8 mouse cellular contexts compared by ENCODE assay signal in the genomic region with DNA sequence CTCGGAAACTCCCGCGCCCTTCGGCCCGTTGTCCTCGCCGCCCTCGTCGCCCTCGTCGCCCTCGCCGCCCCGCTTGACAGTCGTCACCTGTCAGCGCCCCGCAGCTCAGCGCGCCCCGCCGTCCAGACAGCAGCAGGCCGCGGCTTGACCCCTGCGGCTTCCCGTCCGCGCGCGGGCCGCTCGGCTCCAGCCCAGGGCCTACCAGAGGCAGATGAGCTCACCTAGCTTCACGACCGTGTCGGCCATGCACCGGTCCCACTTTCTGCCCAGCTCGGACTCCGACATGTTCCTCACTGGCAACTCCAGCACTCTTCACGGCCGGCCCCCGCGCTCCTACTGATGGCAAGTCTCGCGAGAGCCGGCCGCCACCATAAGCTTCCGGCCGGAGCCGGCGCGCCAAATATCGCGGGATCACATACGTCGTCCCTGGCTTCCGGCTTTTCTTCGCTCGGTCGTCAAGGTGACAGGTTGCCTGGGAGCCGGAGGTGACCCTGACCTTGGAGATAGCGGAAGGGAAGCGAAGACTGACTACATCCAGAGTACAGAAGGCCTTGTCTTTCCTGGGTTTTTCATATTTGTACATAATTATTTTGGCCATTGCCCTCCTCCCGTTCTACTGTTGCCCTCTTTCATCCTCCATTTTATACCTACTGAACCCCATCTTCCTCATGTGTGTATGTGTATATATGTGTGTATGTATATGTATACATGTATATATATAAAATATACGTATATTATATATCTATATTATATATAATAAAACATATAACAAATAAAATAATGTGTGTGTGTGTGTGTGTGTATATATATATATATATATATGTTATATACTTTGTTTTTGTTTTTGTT. TPM values are rescaled to one million over a fixed set of nuclear protein-coding genes. Genes with fewer than 3 reads are reported as not detected.
DNase-seq lines count a peak whose midpoint lies in the region; ATAC-seq and TF ChIP-seq lines count a peak whose summit lies in the region.

A gene (minus strand): TSS at position 413 of the 849 bp plus-strand sequence.

- no peaks in the 10 kb centered on the region for H3K27me3 ChIP-seq in embryonic facial prominence, embryonic 15.5 days
- H3K27me3 ChIP-seq in limb, embryonic 14.5 days (ENCODE audit: control insufficient read depth, insufficient read depth, low read length) = no peaks in the 10 kb centered on the region
- no peaks in the 10 kb centered on the region for H3K27me3 ChIP-seq in midbrain, postnatal 0 days (ENCODE audit: insufficient read depth, low read length)

- TF ChIP-seq CTCF in bone marrow, adult 2 months (IDR thresholded peaks at IDR 0.05; ENCODE audit: control insufficient read depth, insufficient read depth, low read length) = no peak
- no peak for TF ChIP-seq CTCF in midbrain, postnatal 0 days (IDR thresholded peaks at IDR 0.05)

- H3K9me3 ChIP-seq in embryonic facial prominence, embryonic 15.5 days (replicated peaks) = 0 out of 2 replicates have a peak, but pooled peaks cover 3% of the 10 kb centered on the region
- H3K9me3 ChIP-seq in limb, embryonic 14.5 days (ENCODE audit: control insufficient read depth, low read length) = no peaks in the 10 kb centered on the region
- no peaks in the 10 kb centered on the region for H3K9me3 ChIP-seq in midbrain, postnatal 0 days (ENCODE audit: low read length)

- peak; percentile 90 for TF ChIP-seq POLR2A in bone marrow, adult 2 months (IDR thresholded peaks at IDR 0.05; ENCODE audit: borderline replicate concordance, control insufficient read depth, low read depth, low read length)
- peak; percentile 48; the same call in 1 of the 2 replicates for TF ChIP-seq POLR2A in limb, embryonic 14.5 days (IDR thresholded peaks at IDR 0.05; ENCODE audit: borderline replicate concordance, extremely low read depth, insufficient read depth, insufficient read length)

- peak; percentile 98 for ATAC-seq in embryonic facial prominence, embryonic 15.5 days (ENCODE audit: insufficient number of reproducible peaks, low FRiP score, low TSS enrichment, low read depth)
- peak; percentile 98 for ATAC-seq in limb, embryonic 14.5 days (ENCODE audit: low FRiP score, low read depth)
- ATAC-seq in midbrain, postnatal 0 days (ENCODE audit: low FRiP score) = peak; percentile 97

- peak within 1 kb of the TSS; percentile 100 for H3K4me3 ChIP-seq in bone marrow, adult 2 months (replicated peaks; ENCODE audit: control insufficient read depth, low read depth, low read length)
- peak within 1 kb of the TSS; percentile 100 for H3K4me3 ChIP-seq in embryonic facial prominence, embryonic 15.5 days (replicated peaks)
- H3K4me3 ChIP-seq in limb, embryonic 14.5 days (replicated peaks; ENCODE audit: low read length) = peak within 1 kb of the TSS; percentile 100
- H3K4me3 ChIP-seq in midbrain, postnatal 0 days (ENCODE audit: low read depth, low read length) = peak within 1 kb of the TSS; percentile 100

- peak within 1 kb of the TSS; percentile 96 for H3K27ac ChIP-seq in bone marrow, adult 2 months (ENCODE audit: control insufficient read depth, insufficient read depth, low read depth, low read length, poor library complexity)
- peak within 1 kb of the TSS; percentile 94 for H3K27ac ChIP-seq in embryonic facial prominence, embryonic 15.5 days (replicated peaks)
- H3K27ac ChIP-seq in limb, embryonic 14.5 days (replicated peaks; ENCODE audit: low read depth, low read length) = peak within 1 kb of the TSS; percentile 87
- peak within 1 kb of the TSS; percentile 95 for H3K27ac ChIP-seq in midbrain, postnatal 0 days (ENCODE audit: low read depth, low read length)

- H3K36me3 ChIP-seq in embryonic facial prominence, embryonic 15.5 days = 0 out of 2 replicates have a peak, but pooled peaks cover 4% of the 10 kb centered on the region
- H3K36me3 ChIP-seq in limb, embryonic 14.5 days (ENCODE audit: control insufficient read depth, insufficient read depth, low read length) = no peaks in the 10 kb centered on the region
- no peaks in the 10 kb centered on the region for H3K36me3 ChIP-seq in midbrain, postnatal 0 days (ENCODE audit: insufficient read depth, low read length)

- H3K4me1 ChIP-seq in bone marrow, adult 2 months (ENCODE audit: control insufficient read depth, insufficient read depth, low read length) = peaks cover 3% of the 10 kb centered on the region
- H3K4me1 ChIP-seq in embryonic facial prominence, embryonic 15.5 days = peaks cover 22% of the 10 kb centered on the region
- peaks cover 10% of the 10 kb centered on the region for H3K4me1 ChIP-seq in limb, embryonic 14.5 days (ENCODE audit: control insufficient read depth, insufficient read depth, low read length)
- 0 out of 2 replicates have a peak, but pooled peaks cover 5% of the 10 kb centered on the region for H3K4me1 ChIP-seq in midbrain, postnatal 0 days (ENCODE audit: insufficient read depth, low read length)

- under 1% methylated on average over 63 of the region's 63 CpGs for WGBS in bone marrow, adult 2 months
- under 1% methylated on average over 61 of the region's 63 CpGs for WGBS in embryonic facial prominence, embryonic 15.5 days
- 4% methylated on average over 48 of the region's 63 CpGs for WGBS in limb, embryonic 14.5 days
- under 1% methylated on average over 60 of the region's 63 CpGs for WGBS in midbrain, postnatal 0 days

- H3K4me2 ChIP-seq in embryonic facial prominence, embryonic 15.5 days (replicated peaks) = peak within 1 kb of the TSS; percentile 79
- peak within 1 kb of the TSS; percentile 87 for H3K4me2 ChIP-seq in limb, embryonic 14.5 days (replicated peaks; ENCODE audit: low read depth, low read length, severe bottlenecking)
- peak within 1 kb of the TSS; percentile 92 for H3K4me2 ChIP-seq in midbrain, postnatal 0 days (ENCODE audit: low read depth, low read length, poor library complexity, severe bottlenecking)

- DNase-seq in 416B (ENCODE audit: low read depth) = peak; percentile 99
- peak; percentile 98 for DNase-seq in heart, adult 8-10 months (ENCODE audit: low spot score)
- DNase-seq in kidney, adult 9 months = peak; percentile 99
- peak; percentile 98 for DNase-seq in limb, embryonic 14.5 days (ENCODE audit: low spot score)
- peak; percentile 99 for DNase-seq in midbrain, postnatal 0 days (ENCODE audit: low spot score)
- DNase-seq in spleen, postnatal 14 days (ENCODE audit: low spot score in 2 of 2) = peak; percentile 95 to 96

- H3K9ac ChIP-seq in embryonic facial prominence, embryonic 15.5 days = peak within 1 kb of the TSS; percentile 91
- peak within 1 kb of the TSS; percentile 95 for H3K9ac ChIP-seq in limb, embryonic 14.5 days (ENCODE audit: low read depth, low read length, severe bottlenecking)
- H3K9ac ChIP-seq in midbrain, postnatal 0 days (replicated peaks; ENCODE audit: low read length, poor library complexity, severe bottlenecking) = peak within 1 kb of the TSS; percentile 96

RNA-seq across cellular contexts. Expression of the gene that starts here (rescaled TPM):
- polyA plus RNA-seq in bone marrow, adult 2 months (2011; ENCODE audit: insufficient read depth, insufficient read length, low replicate concordance, missing spikeins) = 135 and 195 TPM in 2 replicates
- 462 and 488 TPM in 2 replicates for polyA plus RNA-seq in embryonic facial prominence, embryonic 15.5 days (2015; fragmentation: Nextera tagmentation; extraction: Ambion mirVana)
- total RNA-seq in heart, adult 8-10 months (2022) = 100 to 1,000 TPM; 570 to 700 (median 625) TPM
- polyA plus RNA-seq in limb, embryonic 14.5 days (2012; rRNA removed) = 122 and 178 TPM in 2 replicates
- 460 and 510 TPM in 2 replicates for polyA plus RNA-seq in limb, embryonic 14.5 days (2014; fragmentation: Nextera tagmentation; extraction: Ambion mirVana)
- 21.9 and 31.0 TPM in 2 replicates for total RNA-seq in midbrain, postnatal 0 days (2014; rRNA removed)
- 377 and 397 TPM in 2 replicates for polyA plus RNA-seq in midbrain, postnatal 0 days (2015; fragmentation: Nextera tagmentation; extraction: Ambion mirVana)

Comparison
In these comparisons a context has a peak if more than half of its experiments do, and no peak if none do; other contexts are left out.
1. Peak in every context shown above with its lines: DNase-seq, ATAC-seq, H3K4me3 ChIP-seq and H3K27ac ChIP-seq.
2. RNA of the gene that starts here (total RNA-seq): 570 to 700 TPM in heart, adult 8-10 months; 21.9 to 31.0 TPM in midbrain, postnatal 0 days; every median in the first group is over 10 times any median in the second.